Mouse (Mus musculus) spleen, postnatal 36 days (tissue): ENCODE data around the gene Elovl3.
"Not testable (repeated sequence)": the region's sequence is repeated elsewhere in the genome, so short reads cannot be mapped to it uniquely, and the experiment has no call there.

Source experiments
- DNase-seq, 2 experiments: peaks; one replicate each; pipeline ENCODE4 v3.0.0; 2022; ENCODE audit warnings: low spot score in 2 of 2, mixed read lengths in 1 of 2

Gene Elovl3

GRCm38 (mm10) chr19:46131694-46132525 lies at the start of gene Elovl3:
Elovl3 (plus strand) TSS chr19:46131897.
- no peak for DNase-seq

GRCm38 (mm10) chr19:46085185-46085584 lies 46.5 kb upstream of the Elovl3 start:
- DNase-seq: no peak

DNA sequence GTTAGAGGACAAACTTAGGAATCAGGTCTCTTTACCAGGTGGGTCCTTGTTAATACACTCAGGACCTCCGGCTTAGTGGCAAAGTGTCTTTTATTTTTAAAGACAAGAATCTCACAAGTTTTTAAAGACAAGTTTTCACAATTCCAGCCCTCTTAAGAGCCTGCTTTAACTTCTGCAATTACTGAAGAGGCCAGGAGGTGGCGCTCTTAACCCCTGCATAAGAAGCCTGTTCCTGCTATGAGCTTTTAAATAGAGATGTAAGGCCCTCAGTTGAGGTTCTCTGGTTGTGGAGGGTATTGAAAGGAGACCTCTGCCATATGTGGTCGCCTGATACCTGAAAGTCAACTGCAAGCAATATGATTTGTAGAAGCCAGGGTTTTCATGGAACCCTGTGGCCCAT lies 45.4 kb upstream of the Elovl3 start:
- DNase-seq: peak in 1 of 2 experiments; percentile 36

GRCm38 (mm10) chr19:46087871-46088270 lies 43.8 kb upstream of the Elovl3 start:
- DNase-seq: no peak

GRCm38 (mm10) chr19:46091641-46092040 lies 40.1 kb upstream of the Elovl3 start:
- DNase-seq: no peak

- no peak for DNase-seq
These were observed 37.6 kb upstream of the Elovl3 start for GRCm38 (mm10) chr19:46094144-46094543.

- no peak for DNase-seq
These were observed 36.4 kb upstream of the Elovl3 start for GRCm38 (mm10) chr19:46095291-46095690.

DNA sequence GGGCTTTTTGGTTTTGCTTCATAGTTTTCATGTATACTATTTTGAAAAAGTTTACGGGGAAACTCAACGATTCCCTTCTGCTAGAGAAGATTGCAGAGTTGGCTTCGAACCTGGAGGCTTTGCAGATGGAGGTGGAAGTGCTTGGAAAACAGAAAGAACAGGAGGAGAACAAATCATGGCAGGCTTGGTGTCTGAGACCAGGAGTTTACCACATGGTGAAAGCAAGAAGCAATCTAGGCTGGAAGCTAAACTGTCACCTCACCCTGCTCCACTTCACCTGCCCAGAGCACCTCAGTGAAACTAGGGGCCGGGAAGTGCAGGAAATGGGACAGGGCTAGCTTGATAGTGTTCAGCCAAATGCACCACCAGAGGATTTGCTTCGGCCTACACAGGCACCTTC lies 35.3 kb upstream of the Elovl3 start:
- no peak for DNase-seq

GRCm38 (mm10) chr19:46099561-46099960 lies 32.1 kb upstream of the Elovl3 start:
- DNase-seq: no peak

DNA sequence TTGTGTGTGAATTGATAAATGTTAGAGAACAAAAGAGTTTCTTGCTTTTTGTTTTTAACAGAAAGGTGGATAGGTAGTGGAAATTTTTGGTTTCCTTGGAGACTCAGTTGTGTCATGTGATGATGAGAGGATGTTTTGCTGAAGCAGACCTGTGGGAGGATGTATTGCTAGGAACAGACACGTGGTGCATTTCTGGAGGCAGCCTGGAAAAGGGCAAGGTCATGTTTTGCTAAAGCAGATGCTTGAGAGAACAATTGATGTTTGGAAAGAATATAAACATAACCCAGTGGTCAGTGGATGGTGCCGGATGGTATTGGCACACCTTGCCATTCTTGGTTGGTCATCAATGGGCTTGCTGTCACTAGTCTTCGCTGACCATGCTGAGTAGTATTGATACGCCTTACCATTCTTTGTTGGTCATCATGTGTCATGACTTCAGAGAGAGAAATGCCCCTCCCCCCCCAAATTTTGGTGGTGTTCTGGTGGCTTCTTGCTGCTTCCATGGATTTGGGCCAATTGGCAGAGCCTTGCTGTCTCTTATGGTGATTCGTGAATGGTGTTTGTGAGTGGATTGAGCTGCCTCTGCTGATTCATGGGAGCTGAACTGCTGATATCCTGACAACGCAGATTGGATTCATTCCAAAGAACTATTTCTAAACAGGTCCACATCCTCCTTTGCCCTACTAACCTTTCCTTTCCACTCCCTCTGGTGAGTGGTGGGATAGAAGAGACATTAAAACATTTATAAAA lies 28.1 kb upstream of the Elovl3 start:
- DNase-seq: no peak

DNA sequence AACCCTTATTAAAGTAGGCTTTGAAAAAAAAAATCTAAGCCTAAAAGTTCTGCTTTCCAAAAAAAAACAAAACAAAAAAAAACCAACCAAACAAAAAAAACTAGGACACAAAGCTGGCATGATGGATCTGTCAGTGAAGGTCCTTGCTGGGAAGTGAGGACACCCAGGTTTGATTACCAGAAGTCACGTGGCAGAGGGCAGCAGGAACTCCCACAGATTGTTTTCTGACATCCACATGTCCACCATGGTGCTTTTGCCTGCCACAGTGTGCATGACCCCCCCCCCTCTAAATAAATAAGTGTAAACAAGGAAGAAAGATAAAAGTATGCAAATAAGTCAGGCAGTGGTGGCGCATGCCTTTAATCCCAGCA lies 27.5 kb upstream of the Elovl3 start:
- DNase-seq: no peak

- DNase-seq: no peak
These were observed 21.5 kb upstream of the Elovl3 start for GRCm38 (mm10) chr19:46110214-46110613.

- DNase-seq: no peak
These were observed 20.9 kb upstream of the Elovl3 start for GRCm38 (mm10) chr19:46110781-46111180.

DNA sequence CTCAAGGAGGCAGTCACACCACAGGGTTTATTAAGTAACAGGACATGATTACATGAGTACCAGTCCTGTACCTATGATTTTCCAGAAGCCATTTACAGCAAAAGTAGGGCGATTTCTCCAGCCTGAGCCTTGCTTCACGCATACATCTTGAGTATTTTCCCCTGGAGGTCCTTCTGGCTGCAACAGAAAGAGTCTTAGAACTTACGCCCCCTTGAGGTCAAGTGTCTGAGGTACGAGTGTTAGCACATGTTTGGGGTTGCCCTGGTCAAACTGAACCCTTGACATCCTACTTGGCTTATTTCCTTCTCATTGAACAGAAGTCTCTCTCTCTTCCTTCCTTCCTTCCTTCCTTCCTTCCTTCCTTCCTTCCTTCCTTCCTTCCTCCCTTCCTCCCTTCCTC lies 17.1 kb upstream of the Elovl3 start:
- no peak for DNase-seq

GRCm38 (mm10) chr19:46119458-46119857 lies 12.2 kb upstream of the Elovl3 start:
- no peak for DNase-seq

- no peak for DNase-seq
These were observed 10.8 kb upstream of the Elovl3 start for GRCm38 (mm10) chr19:46120872-46121271.

DNA sequence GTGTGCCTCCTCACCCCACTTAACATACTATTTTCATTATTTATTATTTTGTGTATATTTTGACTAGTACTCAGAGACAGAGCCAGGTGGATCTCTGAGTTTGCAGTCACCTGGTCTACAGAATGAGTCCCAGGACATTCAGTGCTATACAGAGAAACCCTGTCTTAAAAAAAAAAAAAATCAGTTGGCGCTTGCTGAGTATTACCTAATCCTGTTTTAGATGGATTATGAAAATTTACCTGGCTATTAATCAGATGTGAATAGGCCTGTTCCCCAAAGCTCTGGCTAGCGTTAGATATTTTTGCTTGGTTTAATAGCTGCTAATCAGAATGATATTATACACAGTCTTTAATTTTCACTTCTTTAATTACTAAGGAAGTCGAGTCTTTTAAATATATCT lies 7.8 kb upstream of the Elovl3 start:
- DNase-seq: no peak

GRCm38 (mm10) chr19:46124651-46125050 lies 7.0 kb upstream of the Elovl3 start:
- no peak for DNase-seq

DNA sequence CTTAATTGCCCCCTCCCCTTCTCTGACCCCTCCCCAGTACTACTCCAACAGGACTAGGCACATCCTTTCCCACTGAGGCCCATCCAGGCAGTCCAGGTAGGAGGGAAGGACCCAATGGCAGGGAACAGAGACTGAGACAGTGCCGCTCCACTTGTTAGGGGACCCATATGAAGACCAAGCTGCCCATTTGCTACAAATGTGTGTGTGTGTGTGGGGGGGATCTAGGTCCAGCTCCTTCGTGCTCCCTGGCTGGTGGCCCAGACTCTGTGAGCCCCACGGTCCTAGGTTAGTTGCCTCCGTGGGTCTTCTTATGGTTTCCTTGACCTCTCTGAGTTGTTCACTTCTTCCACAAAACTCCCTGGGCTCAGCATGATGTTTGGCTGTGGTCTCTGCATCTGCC lies 5.4 kb upstream of the Elovl3 start:
- no peak for DNase-seq

DNA sequence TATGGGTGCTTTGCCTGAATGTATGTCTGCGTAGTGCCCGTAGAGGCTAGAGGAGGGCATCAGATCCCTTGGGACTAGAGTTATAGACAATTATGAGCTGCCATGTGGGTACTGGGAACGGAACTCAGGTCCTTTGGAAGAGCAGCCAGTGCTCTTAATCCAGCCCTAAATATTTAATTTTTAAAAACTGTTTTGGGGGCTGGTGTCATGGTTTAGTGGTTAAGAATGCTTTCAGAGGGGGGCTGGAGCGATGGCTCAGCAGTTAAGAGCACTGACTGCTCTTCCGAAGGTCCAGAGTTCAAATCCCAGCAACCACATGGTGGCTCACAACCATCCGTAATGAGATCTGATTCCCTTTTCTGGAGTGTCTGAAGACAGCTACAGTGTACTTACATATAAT lies 2.0 kb upstream of the Elovl3 start:
- DNase-seq: not testable (repeated sequence)

GRCm38 (mm10) chr19:46131283-46131682 lies 414 bp upstream of the Elovl3 start:
- no peak for DNase-seq

- DNase-seq: no peak
These were observed 880 bp downstream of the Elovl3 start for GRCm38 (mm10) chr19:46132577-46132976.

DNA sequence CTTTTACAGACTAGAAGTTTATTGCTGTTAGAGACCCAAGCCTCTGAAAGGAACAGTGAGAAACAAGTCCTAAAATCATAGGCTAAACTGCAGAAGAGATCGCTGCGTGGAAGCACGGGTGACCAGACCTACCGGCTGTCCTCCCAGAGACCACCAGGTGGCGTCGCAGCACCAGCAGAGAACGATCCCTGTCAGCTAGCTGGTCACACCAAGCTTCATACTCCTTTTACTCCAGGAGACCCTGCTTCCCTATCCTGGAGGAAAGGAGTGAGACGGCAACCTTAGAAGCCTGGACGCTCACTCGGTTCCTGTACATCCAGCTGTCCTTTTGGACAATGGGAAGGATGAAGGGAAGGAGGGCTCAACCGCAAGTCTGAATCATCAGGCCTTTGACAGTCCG lies 3.6 kb downstream of the Elovl3 start:
- DNase-seq: peak; percentile 78 to 82
